10 mouse cellular contexts compared by ENCODE assay signal in the genomic region with DNA sequence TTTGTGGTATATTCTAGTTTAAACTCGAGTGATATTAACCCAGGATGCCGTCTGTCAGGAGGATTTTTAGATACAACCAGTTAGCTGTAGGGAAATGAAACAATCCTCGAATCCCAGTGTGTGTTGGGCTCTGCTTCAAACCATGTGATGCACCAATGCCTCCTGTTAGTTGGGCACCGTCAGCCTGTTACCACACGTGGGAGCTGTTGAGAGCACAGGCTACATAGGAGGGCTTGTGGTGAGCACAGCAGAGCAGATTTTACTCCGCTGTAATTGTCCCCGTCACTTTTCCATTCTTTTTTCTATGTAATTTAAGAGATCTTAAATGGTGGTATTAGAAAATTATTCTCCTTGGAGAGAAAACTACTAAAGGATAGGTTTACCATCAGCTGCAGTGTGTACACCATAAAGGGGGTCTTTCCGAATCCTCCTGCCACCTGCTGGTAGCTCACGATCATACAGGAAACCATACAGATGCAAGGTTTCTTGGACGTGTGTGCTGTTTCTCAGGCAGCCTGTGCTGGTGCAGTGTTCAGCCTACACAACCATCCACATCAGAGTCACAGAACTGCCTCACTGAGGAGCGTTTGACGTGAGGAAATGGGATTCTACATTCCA. TPM values are rescaled to one million over a fixed set of nuclear protein-coding genes. Genes with fewer than 3 reads are reported as not detected.
DNase-seq lines count a peak whose midpoint lies in the region; ATAC-seq and TF ChIP-seq lines count a peak whose summit lies in the region.
"Had no signal": no experiment of that assay in that cellular context is flagged by ENCODE, and none has a peak within 500 bp of the region (broad histone marks: within the 10 kb centered on the region; RNA-seq: fewer than 3 reads in every experiment).

No protein-coding gene starts in this region.

- H3K4me1 ChIP-seq in limb, embryonic 11.5 days (ENCODE audit: control insufficient read depth, insufficient read depth, low read length), result no peaks in the 10 kb centered on the region
- H3K4me1 ChIP-seq in limb, embryonic 10.5 days, result no peaks in the 10 kb centered on the region
- no peaks in the 10 kb centered on the region for H3K4me1 ChIP-seq in intestine, postnatal 0 days (replicated peaks; ENCODE audit: control insufficient read depth, insufficient read depth, low read length)
- no peaks in the 10 kb centered on the region for H3K4me1 ChIP-seq in liver, embryonic 13.5 days (replicated peaks)

- 70% methylated on average over 12 of the region's 12 CpGs for WGBS in limb, embryonic 11.5 days
- 72% methylated on average over 12 of the region's 12 CpGs for WGBS in limb, embryonic 10.5 days
- WGBS in intestine, postnatal 0 days, result 61% methylated on average over 12 of the region's 12 CpGs
- 62% methylated on average over 12 of the region's 12 CpGs for WGBS in liver, embryonic 13.5 days (ENCODE audit: insufficient replicate concordance)

- DNase-seq in limb, embryonic 11.5 days (ENCODE audit: low spot score), result peak; percentile 46
- no peak for DNase-seq in limb, embryonic 10.5 days (ENCODE audit: low spot score)
- DNase-seq in Muller cell, postnatal 12 days (ENCODE audit: inconsistent ontology term), result peak; percentile 4
- peak; percentile 36 to 48 for DNase-seq in cerebellum, postnatal 36 days
- no peak for DNase-seq in liver, embryonic 13.5 days
- DNase-seq in thymus, postnatal 0 days (ENCODE audit: low spot score), result peak; percentile 64

- no peaks in the 10 kb centered on the region for H3K9me3 ChIP-seq in limb, embryonic 11.5 days (ENCODE audit: control insufficient read depth, low read length)
- H3K9me3 ChIP-seq in limb, embryonic 10.5 days (replicated peaks), result no peaks in the 10 kb centered on the region
- no peaks in the 10 kb centered on the region for H3K9me3 ChIP-seq in intestine, postnatal 0 days (ENCODE audit: control insufficient read depth)
- no peaks in the 10 kb centered on the region for H3K9me3 ChIP-seq in liver, embryonic 13.5 days (replicated peaks)

- no peak overlapping the region for H3K4me3 ChIP-seq in limb, embryonic 11.5 days (ENCODE audit: low read depth, low read length)
- H3K4me3 ChIP-seq in limb, embryonic 10.5 days, result no peak overlapping the region
- no peak overlapping the region for H3K4me3 ChIP-seq in intestine, postnatal 0 days (ENCODE audit: low read depth, low read length)
- H3K4me3 ChIP-seq in liver, embryonic 13.5 days (replicated peaks), result no peak overlapping the region

- TF ChIP-seq CTCF in intestine, postnatal 0 days (IDR thresholded peaks at IDR 0.05; ENCODE audit: low read depth), result peak; percentile 58

- no peak for ATAC-seq in limb, embryonic 11.5 days (ENCODE audit: insufficient number of reproducible peaks, low FRiP score, low TSS enrichment, low read depth)
- no peak for ATAC-seq in intestine, postnatal 0 days
- ATAC-seq in liver, embryonic 13.5 days (ENCODE audit: low read depth), result peak; percentile 57; the same call in 1 of the 2 replicates
- ATAC-seq in monocyte, adult 5-6 weeks (replicated peaks; ENCODE audit: insufficient number of reproducible peaks, low FRiP score, low TSS enrichment, poor library complexity, severe bottlenecking), result no peak; the same call in 1 of the 2 replicates

- H3K27ac ChIP-seq in limb, embryonic 11.5 days (replicated peaks; ENCODE audit: low read depth, low read length), result no peak overlapping the region
- H3K27ac ChIP-seq in limb, embryonic 10.5 days, result no peak overlapping the region
- H3K27ac ChIP-seq in intestine, postnatal 0 days (ENCODE audit: low read depth, low read length), result no peak overlapping the region
- H3K27ac ChIP-seq in liver, embryonic 13.5 days, result no peak overlapping the region

- peaks cover 27% of the 10 kb centered on the region for H3K36me3 ChIP-seq in limb, embryonic 11.5 days (ENCODE audit: control insufficient read depth, insufficient read depth, low read length)
- H3K36me3 ChIP-seq in limb, embryonic 10.5 days, result peaks cover 85% of the 10 kb centered on the region
- H3K36me3 ChIP-seq in intestine, postnatal 0 days (ENCODE audit: control insufficient read depth, insufficient read depth), result peaks cover 74% of the 10 kb centered on the region
- H3K36me3 ChIP-seq in liver, embryonic 13.5 days, result peaks cover 75% of the 10 kb centered on the region

- H3K9ac ChIP-seq in limb, embryonic 11.5 days (ENCODE audit: low read length), result no peak overlapping the region
- no peak overlapping the region for H3K9ac ChIP-seq in intestine, postnatal 0 days (ENCODE audit: low read depth, low read length)
- H3K9ac ChIP-seq in liver, embryonic 13.5 days, result no peak overlapping the region

- no peaks in the 10 kb centered on the region for H3K27me3 ChIP-seq in limb, embryonic 11.5 days (ENCODE audit: control insufficient read depth, insufficient read depth, low read length)
- H3K27me3 ChIP-seq in limb, embryonic 10.5 days (ENCODE audit: low read depth, poor library complexity, severe bottlenecking), result no peaks in the 10 kb centered on the region
- no peaks in the 10 kb centered on the region for H3K27me3 ChIP-seq in intestine, postnatal 0 days (replicated peaks; ENCODE audit: control insufficient read depth, insufficient read depth, low read length)
- no peaks in the 10 kb centered on the region for H3K27me3 ChIP-seq in liver, embryonic 13.5 days

- no peak overlapping the region for H3K4me2 ChIP-seq in limb, embryonic 11.5 days (ENCODE audit: low read depth, severe bottlenecking)
- no peak overlapping the region for H3K4me2 ChIP-seq in intestine, postnatal 0 days (replicated peaks; ENCODE audit: low read depth)
- no peak overlapping the region for H3K4me2 ChIP-seq in liver, embryonic 13.5 days

RNA-seq across cellular contexts. Expression of a gene that starts 38.0 kb away (rescaled TPM):
- 0.29 TPM in 1 of 2 replicates, not detected in the other for polyA plus RNA-seq in limb, embryonic 11.5 days (2014; fragmentation: Nextera tagmentation; extraction: Ambion mirVana)
- not detected in 2 replicates for polyA plus RNA-seq in limb, embryonic 10.5 days (2016; fragmentation: Nextera tagmentation; extraction: Ambion mirVana)
- polyA plus RNA-seq in intestine, postnatal 0 days (2015; fragmentation: Nextera tagmentation; extraction: Ambion mirVana), result not detected in 2 replicates
- polyA plus RNA-seq in liver, embryonic 13.5 days (2015; fragmentation: Nextera tagmentation; extraction: Ambion mirVana), result not detected in 2 replicates
- polyA plus RNA-seq in thymus, postnatal 0 days (2015; fragmentation: Nextera tagmentation; extraction: Ambion mirVana), result 0.26 TPM in 1 of 2 replicates, not detected in the other
- total RNA-seq in monocyte, adult 5-6 weeks (2017), result not detected in 3 replicates
- polyA plus RNA-seq: intestine, embryonic 14.5 days; stomach, embryonic 14.5 days had no signal

RNA-seq across cellular contexts. Expression of a gene that starts 57.4 kb away (rescaled TPM):
- 37.4 and 39.4 TPM in 2 replicates for polyA plus RNA-seq in limb, embryonic 11.5 days (2014; fragmentation: Nextera tagmentation; extraction: Ambion mirVana)
- 24.8 and 31.2 TPM in 2 replicates for polyA plus RNA-seq in limb, embryonic 10.5 days (2016; fragmentation: Nextera tagmentation; extraction: Ambion mirVana)
- polyA plus RNA-seq in intestine, postnatal 0 days (2015; fragmentation: Nextera tagmentation; extraction: Ambion mirVana), result 23.2 and 27.4 TPM in 2 replicates
- 24.1 and 27.4 TPM in 2 replicates for polyA plus RNA-seq in liver, embryonic 13.5 days (2015; fragmentation: Nextera tagmentation; extraction: Ambion mirVana)
- polyA plus RNA-seq in thymus, postnatal 0 days (2015; fragmentation: Nextera tagmentation; extraction: Ambion mirVana), result 60.0 and 71.5 TPM in 2 replicates
- 91.2 to 156 TPM (median 106 TPM) in 3 replicates for total RNA-seq in monocyte, adult 5-6 weeks (2017)

Comparison
In these comparisons a context has a peak if more than half of its experiments do, and no peak if none do; other contexts are left out.
1. DNase-seq: peak in limb, embryonic 11.5 days (single experiment), Muller cell, postnatal 12 days (single experiment), cerebellum, postnatal 36 days (2 of 2) and thymus, postnatal 0 days (single experiment); none in limb, embryonic 10.5 days (single experiment) and liver, embryonic 13.5 days (single experiment).